Mouse (Mus musculus): ENCODE measurements around the gene Pex16. TPM values are rescaled to one million over a fixed set of nuclear protein-coding genes. Genes with fewer than 3 reads are reported as not detected.

The Pex16 gene
- 40.6 and 42.0 TPM in 2 replicates for polyA plus RNA-seq (2012; rRNA removed)

DNA sequence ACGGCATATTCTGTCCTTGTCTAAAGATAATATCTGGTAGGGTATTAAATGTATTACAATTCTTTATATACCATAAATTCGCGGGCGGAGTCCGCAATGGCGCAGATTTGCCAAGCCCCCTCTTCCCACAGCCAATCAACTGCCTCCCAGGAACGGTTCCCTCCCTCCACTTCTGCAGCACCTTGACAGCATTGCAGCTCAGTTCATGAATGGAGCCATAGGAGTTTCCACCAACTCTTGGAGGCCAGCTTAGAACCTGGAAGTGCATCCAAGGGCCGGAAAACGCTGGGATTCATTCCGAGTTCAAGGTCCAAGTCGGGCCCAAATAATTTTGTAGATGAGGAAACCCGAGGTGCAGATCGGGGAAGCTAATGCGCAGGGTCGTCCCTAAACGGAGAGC is at the start of gene Pex16, which contains the start of gene Large2:
Gene Pex16, plus strand, starts transcription at position 163 of the 400 bp plus-strand sequence.
Gene Large2, minus strand, starts transcription at position 356 of the 400 bp plus-strand sequence.

DNA sequence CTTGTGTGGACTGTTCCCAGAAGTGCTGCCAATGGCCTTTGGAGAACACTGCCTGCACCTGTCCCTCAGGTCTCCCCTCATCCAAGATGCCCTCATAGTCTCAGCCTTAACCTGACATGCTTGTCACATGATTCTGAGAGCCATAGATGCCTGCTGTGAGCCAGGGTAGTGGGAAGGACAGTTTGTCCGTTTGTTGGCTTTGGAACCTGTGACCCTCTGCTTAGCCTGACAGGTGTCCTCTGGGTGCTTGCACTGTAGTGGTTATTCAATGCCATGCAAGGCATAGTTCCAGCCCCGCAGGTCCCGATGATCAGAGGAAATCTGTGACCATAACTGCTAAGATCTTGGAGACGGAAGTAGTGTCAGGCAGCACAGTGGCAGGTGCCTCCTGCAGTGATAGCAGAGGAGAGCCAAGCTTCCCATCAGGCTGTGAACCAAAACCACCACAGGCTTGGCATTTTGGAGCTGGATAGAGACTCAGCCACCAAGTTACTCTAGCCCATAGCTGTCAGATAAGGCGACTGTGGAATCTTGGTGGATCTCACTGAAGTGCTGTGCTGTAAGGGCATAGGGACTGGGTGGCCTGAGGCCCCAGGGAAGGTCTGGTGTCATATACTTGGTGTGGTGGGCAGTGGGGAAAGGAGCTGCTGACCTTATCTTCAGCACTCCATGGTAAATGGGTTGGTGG is 7.6 kb downstream of the Pex16 start, which contains the start of gene 1700029I15Rik:
Gene 1700029I15Rik, plus strand, starts transcription at position 638 of the 688 bp plus-strand sequence.

DNA sequence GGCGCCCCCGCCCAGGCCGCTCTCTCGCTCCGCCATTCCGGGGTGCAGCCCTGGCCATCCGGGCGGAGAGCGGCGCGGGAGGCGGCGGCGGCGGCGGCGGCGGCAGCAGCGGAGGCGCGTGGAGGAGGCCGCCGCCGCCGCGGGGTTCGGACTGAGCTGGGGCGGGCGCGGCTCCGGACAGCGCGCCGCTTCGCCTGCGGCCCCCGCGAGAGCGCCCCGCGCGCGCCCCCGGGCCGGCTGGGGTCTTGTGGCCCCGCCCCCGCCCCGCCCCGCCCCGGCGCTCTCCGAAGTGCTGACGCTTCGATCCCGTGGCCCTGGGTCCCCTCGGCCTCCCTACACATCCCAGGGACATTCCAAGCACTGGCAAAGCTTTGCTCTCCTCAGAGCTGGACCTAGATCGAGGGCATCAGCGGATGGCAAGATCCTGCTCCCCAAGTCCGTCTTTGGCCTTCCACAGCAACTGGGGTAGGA is 26.6 kb downstream of the Pex16 start, which contains the start of gene Mapk8ip1:
Gene Mapk8ip1, minus strand, starts transcription at position 173 of the 471 bp plus-strand sequence.

Other genes starting within 250 kb of the Pex16 start
- 7.0 and 9.7 TPM in 2 replicates for gene Large2, start 193 bp downstream of the Pex16 start, polyA plus RNA-seq (2012; rRNA removed)
- gene 1700029I15Rik, start 7.9 kb downstream of the Pex16 start, polyA plus RNA-seq (2012; rRNA removed) = 2.5 and 2.9 TPM in 2 replicates
- 2.2 and 2.3 TPM in 2 replicates for gene Mapk8ip1, start 26.6 kb downstream of the Pex16 start, polyA plus RNA-seq (2012; rRNA removed)
- gene Cry2, start 59.4 kb downstream of the Pex16 start, polyA plus RNA-seq (2012; rRNA removed) = 10.8 and 14.1 TPM in 2 replicates
- 9.2 and 9.6 TPM in 2 replicates for gene Slc35c1, start 85.9 kb downstream of the Pex16 start, polyA plus RNA-seq (2012; rRNA removed)
- 0.14 and 0.22 TPM in 2 replicates for gene Chst1, start 225.0 kb downstream of the Pex16 start, polyA plus RNA-seq (2012; rRNA removed)

All from liver, embryonic 18 days (tissue).